Mouse (Mus musculus): ENCODE measurements around the gene Nfib. TPM values are rescaled to one million over a fixed set of nuclear protein-coding genes. Genes with fewer than 3 reads are reported as not detected.

Nfib gene
- polyA plus RNA-seq, 1 experiment, result 4.1 TPM

GRCm38 (mm10) chr4:82325409-82326139 lies 380.0 kb downstream of the Nfib start:
- H3K4me1 ChIP-seq (ENCODE audit: control insufficient read depth, insufficient read depth, low read length), result no peaks in the 10 kb centered on the region
- H3K27ac ChIP-seq (ENCODE audit: control insufficient read depth, insufficient read depth, low read depth, low read length, poor library complexity), result no peak overlapping the region
- WGBS, result 76% methylated on average over 6 of the region's 6 CpGs
- H3K4me3 ChIP-seq (replicated peaks; ENCODE audit: control insufficient read depth, low read depth, low read length), result no peak overlapping the region
- no peak for TF ChIP-seq POLR2A (IDR thresholded peaks at IDR 0.05; ENCODE audit: borderline replicate concordance, control insufficient read depth, low read depth, low read length)
- TF ChIP-seq CTCF (IDR thresholded peaks at IDR 0.05; ENCODE audit: control insufficient read depth, insufficient read depth, low read length), result no peak

- TF ChIP-seq CTCF (IDR thresholded peaks at IDR 0.05; ENCODE audit: control insufficient read depth, insufficient read depth, low read length) (no peak), POLR2A (IDR thresholded peaks at IDR 0.05; ENCODE audit: borderline replicate concordance, control insufficient read depth, low read depth, low read length) (no peak)
- 72% methylated on average over 3 of the region's 3 CpGs for WGBS
- H3K4me3 ChIP-seq (replicated peaks; ENCODE audit: control insufficient read depth, low read depth, low read length), result no peak overlapping the region
- no peak overlapping the region for H3K27ac ChIP-seq (ENCODE audit: control insufficient read depth, insufficient read depth, low read depth, low read length, poor library complexity)
- no peaks in the 10 kb centered on the region for H3K4me1 ChIP-seq (ENCODE audit: control insufficient read depth, insufficient read depth, low read length)
Measured at GRCm38 (mm10) chr4:82324977-82325376, 380.6 kb downstream of the Nfib start.

GRCm38 (mm10) chr4:82321008-82321407 lies 384.5 kb downstream of the Nfib start:
- no peaks in the 10 kb centered on the region; the same call in 1 of the 2 replicates for H3K4me1 ChIP-seq (ENCODE audit: control insufficient read depth, insufficient read depth, low read length)
- TF ChIP-seq POLR2A (IDR thresholded peaks at IDR 0.05; ENCODE audit: borderline replicate concordance, control insufficient read depth, low read depth, low read length) (no peak), CTCF (IDR thresholded peaks at IDR 0.05; ENCODE audit: control insufficient read depth, insufficient read depth, low read length) (no peak)
- WGBS, result 33% methylated on average over 4 of the region's 4 CpGs
- H3K27ac ChIP-seq (ENCODE audit: control insufficient read depth, insufficient read depth, low read depth, low read length, poor library complexity), result no peak overlapping the region
- H3K4me3 ChIP-seq (replicated peaks; ENCODE audit: control insufficient read depth, low read depth, low read length), result no peak overlapping the region

GRCm38 (mm10) chr4:82319388-82319787 lies 386.2 kb downstream of the Nfib start:
- 83% methylated on average over 7 of the region's 7 CpGs for WGBS
- Histone ChIP-seq H3K4me1 (ENCODE audit: control insufficient read depth, insufficient read depth, low read length) (no peaks in the 10 kb centered on the region; the same call in 1 of the 2 replicates), H3K4me3 (replicated peaks; ENCODE audit: control insufficient read depth, low read depth, low read length) (no peak overlapping the region), H3K27ac (ENCODE audit: control insufficient read depth, insufficient read depth, low read depth, low read length, poor library complexity) (no peak overlapping the region)
- TF ChIP-seq POLR2A (IDR thresholded peaks at IDR 0.05; ENCODE audit: borderline replicate concordance, control insufficient read depth, low read depth, low read length), result no peak
- no peak for TF ChIP-seq CTCF (IDR thresholded peaks at IDR 0.05; ENCODE audit: control insufficient read depth, insufficient read depth, low read length)

- Histone ChIP-seq H3K4me1 (ENCODE audit: control insufficient read depth, insufficient read depth, low read length) (no peaks in the 10 kb centered on the region; the same call in 1 of the 2 replicates), H3K4me3 (replicated peaks; ENCODE audit: control insufficient read depth, low read depth, low read length) (no peak overlapping the region)
- WGBS, result 19% methylated on average over 6 of the region's 6 CpGs
Measured at GRCm38 (mm10) chr4:82316168-82316567, 389.4 kb downstream of the Nfib start.

GRCm38 (mm10) chr4:82315710-82316109 lies 389.8 kb downstream of the Nfib start:
- no peak overlapping the region for H3K27ac ChIP-seq (ENCODE audit: control insufficient read depth, insufficient read depth, low read depth, low read length, poor library complexity)
- TF ChIP-seq CTCF (IDR thresholded peaks at IDR 0.05; ENCODE audit: control insufficient read depth, insufficient read depth, low read length), result no peak
- TF ChIP-seq POLR2A (IDR thresholded peaks at IDR 0.05; ENCODE audit: borderline replicate concordance, control insufficient read depth, low read depth, low read length), result no peak
- H3K4me3 ChIP-seq (replicated peaks; ENCODE audit: control insufficient read depth, low read depth, low read length), result no peak overlapping the region
- no peaks in the 10 kb centered on the region; the same call in 1 of the 2 replicates for H3K4me1 ChIP-seq (ENCODE audit: control insufficient read depth, insufficient read depth, low read length)
- 43% methylated on average over 2 of the region's 2 CpGs for WGBS

More at GRCm38 (mm10) chr4:82316168-82316567, 389.4 kb downstream of the Nfib start:
- H3K27ac ChIP-seq (ENCODE audit: control insufficient read depth, insufficient read depth, low read depth, low read length, poor library complexity), result no peak overlapping the region
- TF ChIP-seq POLR2A (IDR thresholded peaks at IDR 0.05; ENCODE audit: borderline replicate concordance, control insufficient read depth, low read depth, low read length) (no peak), CTCF (IDR thresholded peaks at IDR 0.05; ENCODE audit: control insufficient read depth, insufficient read depth, low read length) (no peak)

GRCm38 (mm10) chr4:82310924-82311734 lies 394.4 kb downstream of the Nfib start:
- TF ChIP-seq POLR2A (IDR thresholded peaks at IDR 0.05; ENCODE audit: borderline replicate concordance, control insufficient read depth, low read depth, low read length), result no peak
- TF ChIP-seq CTCF (IDR thresholded peaks at IDR 0.05; ENCODE audit: control insufficient read depth, insufficient read depth, low read length), result no peak
- H3K4me3 ChIP-seq (replicated peaks; ENCODE audit: control insufficient read depth, low read depth, low read length), result no peak overlapping the region
- H3K27ac ChIP-seq (ENCODE audit: control insufficient read depth, insufficient read depth, low read depth, low read length, poor library complexity), result no peak overlapping the region
- WGBS, result 65% methylated on average over 11 of the region's 11 CpGs
- no peaks in the 10 kb centered on the region for H3K4me1 ChIP-seq (ENCODE audit: control insufficient read depth, insufficient read depth, low read length)

GRCm38 (mm10) chr4:82306045-82306444 lies 399.5 kb downstream of the Nfib start:
- 67% methylated on average over 6 of the region's 6 CpGs for WGBS
- TF ChIP-seq CTCF (IDR thresholded peaks at IDR 0.05; ENCODE audit: control insufficient read depth, insufficient read depth, low read length) (no peak), POLR2A (IDR thresholded peaks at IDR 0.05; ENCODE audit: borderline replicate concordance, control insufficient read depth, low read depth, low read length) (no peak)
- no peak overlapping the region for H3K4me3 ChIP-seq (replicated peaks; ENCODE audit: control insufficient read depth, low read depth, low read length)
- H3K27ac ChIP-seq (ENCODE audit: control insufficient read depth, insufficient read depth, low read depth, low read length, poor library complexity), result no peak overlapping the region
- H3K4me1 ChIP-seq (ENCODE audit: control insufficient read depth, insufficient read depth, low read length), result no peaks in the 10 kb centered on the region

Data from bone marrow, adult 2 months (tissue).